29 mouse cellular contexts compared by ENCODE assay signal in genomic region chr4:130754776-130755175, GRCm38 (mm10). TPM values are rescaled to one million over a fixed set of nuclear protein-coding genes. Genes with fewer than 3 reads are reported as not detected.
DNase-seq lines count a peak whose midpoint lies in the region; ATAC-seq and TF ChIP-seq lines count a peak whose summit lies in the region.
"Had no signal": no experiment of that assay in that cellular context is flagged by ENCODE, and none has a peak within 500 bp of the region (broad histone marks: within the 10 kb centered on the region; RNA-seq: fewer than 3 reads in every experiment).

No protein-coding gene starts in this region.

- TF ChIP-seq CTCF in gastrocnemius, adult 2 months (IDR thresholded peaks at IDR 0.05), result no peak
- no peak for TF ChIP-seq CTCF in lung, postnatal 0 days (IDR thresholded peaks at IDR 0.05)
- TF ChIP-seq CTCF in midbrain, postnatal 0 days (IDR thresholded peaks at IDR 0.05), result no peak

- intact Hi-C loops in gastrocnemius, adult 2 months (cut with DNase I), result no loop called here

- TF ChIP-seq EP300 in lung, postnatal 0 days (IDR thresholded peaks at IDR 0.05), result no peak

- no peak overlapping the region for H3K4me3 ChIP-seq in gastrocnemius, adult 2 months
- H3K4me3 ChIP-seq in heart, embryonic 16.5 days (ENCODE audit: low read length), result no peak overlapping the region
- H3K4me3 ChIP-seq in heart, embryonic 10.5 days, result no peak overlapping the region
- no peak overlapping the region for H3K4me3 ChIP-seq in lung, postnatal 0 days (ENCODE audit: low read depth, low read length)
- H3K4me3 ChIP-seq in forebrain, embryonic 15.5 days, result no peak overlapping the region
- H3K4me3 ChIP-seq in midbrain, postnatal 0 days (ENCODE audit: low read depth, low read length), result no peak overlapping the region
- H3K4me3 ChIP-seq: embryonic facial prominence, embryonic 10.5 days; embryonic facial prominence, embryonic 15.5 days; forebrain, embryonic 13.5 days; hindbrain, embryonic 13.5 days; limb, embryonic 12.5 days; midbrain, embryonic 13.5 days had no signal

- H3K27ac ChIP-seq in gastrocnemius, adult 2 months, result peak overlapping the region; percentile 75; the same call in 1 of the 2 replicates
- peak overlapping the region; percentile 48 for H3K27ac ChIP-seq in heart, embryonic 16.5 days (ENCODE audit: low read length)
- no peak overlapping the region for H3K27ac ChIP-seq in heart, embryonic 10.5 days
- H3K27ac ChIP-seq in lung, postnatal 0 days (ENCODE audit: low read length), result no peak overlapping the region
- H3K27ac ChIP-seq in forebrain, embryonic 15.5 days (replicated peaks), result no peak overlapping the region
- no peak overlapping the region for H3K27ac ChIP-seq in midbrain, postnatal 0 days (ENCODE audit: low read depth, low read length)
- H3K27ac ChIP-seq: embryonic facial prominence, embryonic 10.5 days; embryonic facial prominence, embryonic 15.5 days; forebrain, embryonic 13.5 days; hindbrain, embryonic 13.5 days; kidney, postnatal 0 days; limb, embryonic 12.5 days; macrophage; midbrain, embryonic 13.5 days had no signal

- no peak for ATAC-seq in heart, embryonic 16.5 days (replicated peaks; ENCODE audit: extremely low read depth, insufficient read depth, low FRiP score)
- ATAC-seq in lung, postnatal 0 days, result no peak
- ATAC-seq in forebrain, embryonic 15.5 days (replicated peaks), result no peak
- no peak for ATAC-seq in midbrain, postnatal 0 days (ENCODE audit: low FRiP score)
- ATAC-seq: forebrain, embryonic 13.5 days; intestine, embryonic 16.5 days; liver, postnatal 0 days; midbrain, embryonic 13.5 days had no signal

- H3K27me3 ChIP-seq in heart, embryonic 16.5 days (ENCODE audit: control insufficient read depth, insufficient read depth, low read length), result no peaks in the 10 kb centered on the region
- H3K27me3 ChIP-seq in heart, embryonic 10.5 days (ENCODE audit: insufficient read depth, poor library complexity, severe bottlenecking), result no peaks in the 10 kb centered on the region
- no peaks in the 10 kb centered on the region for H3K27me3 ChIP-seq in lung, postnatal 0 days (replicated peaks; ENCODE audit: insufficient read depth, low read length)
- no peaks in the 10 kb centered on the region for H3K27me3 ChIP-seq in forebrain, embryonic 15.5 days
- H3K27me3 ChIP-seq in midbrain, postnatal 0 days (ENCODE audit: insufficient read depth, low read length), result no peaks in the 10 kb centered on the region
- H3K27me3 ChIP-seq: embryonic facial prominence, embryonic 15.5 days; forebrain, embryonic 13.5 days; hindbrain, embryonic 13.5 days; limb, embryonic 12.5 days; midbrain, embryonic 13.5 days had no signal

- no peaks in the 10 kb centered on the region for H3K9me3 ChIP-seq in heart, embryonic 16.5 days (replicated peaks; ENCODE audit: control insufficient read depth, low read length)
- no peaks in the 10 kb centered on the region for H3K9me3 ChIP-seq in heart, embryonic 10.5 days
- H3K9me3 ChIP-seq in lung, postnatal 0 days (ENCODE audit: low read length), result no peaks in the 10 kb centered on the region
- H3K9me3 ChIP-seq in forebrain, embryonic 15.5 days, result no peaks in the 10 kb centered on the region
- H3K9me3 ChIP-seq in midbrain, postnatal 0 days (ENCODE audit: low read length), result no peaks in the 10 kb centered on the region
- H3K9me3 ChIP-seq: embryonic facial prominence, embryonic 10.5 days; embryonic facial prominence, embryonic 15.5 days; forebrain, embryonic 13.5 days; G1E; hindbrain, embryonic 13.5 days; limb, embryonic 12.5 days; midbrain, embryonic 13.5 days had no signal

- 78% methylated on average over 2 of the region's 2 CpGs for WGBS in heart, embryonic 16.5 days
- 93% methylated on average over 2 of the region's 2 CpGs for WGBS in heart, embryonic 10.5 days
- WGBS in lung, postnatal 0 days, result 73% methylated on average over 2 of the region's 2 CpGs
- WGBS in forebrain, embryonic 15.5 days, result 88% methylated on average over 2 of the region's 2 CpGs
- 90% methylated on average over 2 of the region's 2 CpGs for WGBS in midbrain, postnatal 0 days

- H3K4me1 ChIP-seq in heart, embryonic 16.5 days (ENCODE audit: control insufficient read depth, insufficient read depth, low read length), result peaks cover 56% of the 10 kb centered on the region
- H3K4me1 ChIP-seq in heart, embryonic 10.5 days, result peaks cover 35% of the 10 kb centered on the region
- H3K4me1 ChIP-seq in lung, postnatal 0 days (ENCODE audit: insufficient read depth, low read depth, low read length), result no peaks in the 10 kb centered on the region
- H3K4me1 ChIP-seq in forebrain, embryonic 15.5 days, result no peaks in the 10 kb centered on the region
- no peaks in the 10 kb centered on the region for H3K4me1 ChIP-seq in midbrain, postnatal 0 days (ENCODE audit: insufficient read depth, low read length)
- H3K4me1 ChIP-seq: embryonic facial prominence, embryonic 10.5 days; embryonic facial prominence, embryonic 15.5 days; forebrain, embryonic 13.5 days; midbrain, embryonic 13.5 days had no signal

- peaks cover 49% of the 10 kb centered on the region for H3K36me3 ChIP-seq in heart, embryonic 16.5 days (ENCODE audit: control insufficient read depth, insufficient read depth)
- peaks cover 93% of the 10 kb centered on the region for H3K36me3 ChIP-seq in heart, embryonic 10.5 days
- peaks cover 44% of the 10 kb centered on the region; the same call in 1 of the 2 replicates for H3K36me3 ChIP-seq in lung, postnatal 0 days (ENCODE audit: insufficient read depth, low read length)
- H3K36me3 ChIP-seq in forebrain, embryonic 15.5 days, result peaks cover 71% of the 10 kb centered on the region
- H3K36me3 ChIP-seq in midbrain, postnatal 0 days (ENCODE audit: insufficient read depth, low read length), result peaks cover 44% of the 10 kb centered on the region

- H3K9ac ChIP-seq in heart, embryonic 16.5 days (ENCODE audit: low read length), result no peak overlapping the region
- H3K9ac ChIP-seq in lung, postnatal 0 days (replicated peaks; ENCODE audit: low read depth), result no peak overlapping the region
- no peak overlapping the region for H3K9ac ChIP-seq in forebrain, embryonic 15.5 days (replicated peaks)
- H3K9ac ChIP-seq in midbrain, postnatal 0 days (replicated peaks; ENCODE audit: low read length, poor library complexity, severe bottlenecking), result no peak overlapping the region
- H3K9ac ChIP-seq: embryonic facial prominence, embryonic 15.5 days; forebrain, embryonic 13.5 days; hindbrain, embryonic 13.5 days; limb, embryonic 12.5 days; liver, postnatal 0 days; midbrain, embryonic 13.5 days had no signal

- no peak for DNase-seq in gastrocnemius, adult 2 months
- DNase-seq in gastrocnemius, adult 8-10 months (ENCODE audit: low spot score in 2 of 2), result no peak
- no peak for DNase-seq in heart, embryonic 10.5 days (ENCODE audit: low spot score)
- peak; percentile 37 for DNase-seq in lung, postnatal 0 days (ENCODE audit: low spot score)
- DNase-seq in lung, postnatal 25 days (ENCODE audit: low spot score), result no peak
- DNase-seq in midbrain, postnatal 0 days (ENCODE audit: low spot score), result no peak
- DNase-seq: adrenal gland, postnatal 36 days; cerebellum, postnatal 14 days; gastrocnemius, postnatal 14 days; heart, adult 18-20 months; kidney, adult 8-10 months; kidney, postnatal 4 days; layer of hippocampus, adult 9-11 months; liver, postnatal 0 days; retina, postnatal 1 day; right cerebral cortex, postnatal 14 days had no signal

- no peak overlapping the region for H3K4me2 ChIP-seq in heart, embryonic 16.5 days (ENCODE audit: low read depth, low read length)
- no peak overlapping the region for H3K4me2 ChIP-seq in lung, postnatal 0 days (replicated peaks; ENCODE audit: low read depth, low read length)
- no peak overlapping the region for H3K4me2 ChIP-seq in forebrain, embryonic 15.5 days (replicated peaks)
- no peak overlapping the region for H3K4me2 ChIP-seq in midbrain, postnatal 0 days (ENCODE audit: low read depth, low read length, poor library complexity, severe bottlenecking)
- H3K4me2 ChIP-seq: embryonic facial prominence, embryonic 15.5 days; forebrain, embryonic 13.5 days; hindbrain, embryonic 13.5 days; limb, embryonic 12.5 days; liver, embryonic 11.5 days; midbrain, embryonic 13.5 days had no signal

RNA-seq across cellular contexts. Expression of gene Sdc3, which starts 37.6 kb away (rescaled TPM):
- total RNA-seq in gastrocnemius, adult 2 months (2021), result 10 to 100 TPM in 1 of 2 experiments, 1 to 10 TPM in 1; 8.5 to 12.5 TPM
- 10 to 100 TPM in 1 of 4 experiments, 1 to 10 TPM in 3; 5.6 to 10.9 (median 6.7) TPM for total RNA-seq in gastrocnemius, adult 8-10 months (2022)
- polyA plus RNA-seq in heart, embryonic 16.5 days (2015; fragmentation: Nextera tagmentation; extraction: Ambion mirVana), result 19.9 and 21.3 TPM in 2 replicates
- 19.0 and 21.6 TPM in 2 replicates for polyA plus RNA-seq in heart, embryonic 10.5 days (2016; fragmentation: Nextera tagmentation; extraction: Ambion mirVana)
- 10.4 and 10.5 TPM in 2 replicates for polyA plus RNA-seq in lung, postnatal 0 days (2015; fragmentation: Nextera tagmentation; extraction: Ambion mirVana)
- 84.9 and 85.7 TPM in 2 replicates for polyA plus RNA-seq in forebrain, embryonic 15.5 days (2015; fragmentation: Nextera tagmentation; extraction: Ambion mirVana)
- total RNA-seq in midbrain, postnatal 0 days (2014; rRNA removed), result 645 and 733 TPM in 2 replicates
- 241 and 242 TPM in 2 replicates for polyA plus RNA-seq in midbrain, postnatal 0 days (2015; fragmentation: Nextera tagmentation; extraction: Ambion mirVana)

Comparison
In these comparisons a context has a peak if more than half of its experiments do, and no peak if none do; other contexts are left out.
1. H3K27ac ChIP-seq: peak in gastrocnemius, adult 2 months (single experiment) and heart, embryonic 16.5 days (single experiment); none in heart, embryonic 10.5 days (single experiment), lung, postnatal 0 days (single experiment), forebrain, embryonic 15.5 days (single experiment) and midbrain, postnatal 0 days (single experiment).